Mouse (Mus musculus): Measurements from ENCODE around the gene Rspry1. TPM values are rescaled to one million over a fixed set of nuclear protein-coding genes. Genes with fewer than 3 reads are reported as not detected.

The Rspry1 gene
- polyA plus RNA-seq, 1 experiment from 2014 or later: 49.2 TPM

DNA sequence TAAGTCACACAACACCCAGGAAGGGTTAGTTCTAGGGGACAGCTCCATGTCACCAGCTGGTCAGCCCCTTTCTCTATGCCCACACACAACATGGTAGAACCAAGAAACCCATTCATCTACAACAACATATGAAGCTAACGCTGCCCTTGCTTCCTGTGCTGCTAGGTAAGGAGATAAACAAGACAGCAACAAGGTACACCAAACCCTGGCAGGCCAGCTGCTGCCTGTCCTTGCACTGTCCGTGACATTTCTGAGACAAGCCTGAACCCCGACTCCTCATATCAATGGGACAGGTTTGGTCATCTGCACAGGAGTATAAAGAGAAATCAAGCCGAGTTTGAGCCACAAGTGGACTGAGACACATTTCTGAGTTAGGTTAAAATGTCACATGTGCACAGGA lies 26.6 kb upstream of the Rspry1 start:
- Histone ChIP-seq H3K4me3 (no peak overlapping the region), H3K9me3 (replicated peaks) (no peaks in the 10 kb centered on the region), H3K4me1 (no peaks in the 10 kb centered on the region), H3K36me3 (peaks cover 80% of the 10 kb centered on the region), H3K27ac (no peak overlapping the region), H3K27me3 (ENCODE audit: low read depth, poor library complexity, severe bottlenecking) (no peaks in the 10 kb centered on the region)
- no peak for DNase-seq (ENCODE audit: low spot score)
- 93% methylated on average over 4 of the region's 4 CpGs for WGBS

DNA sequence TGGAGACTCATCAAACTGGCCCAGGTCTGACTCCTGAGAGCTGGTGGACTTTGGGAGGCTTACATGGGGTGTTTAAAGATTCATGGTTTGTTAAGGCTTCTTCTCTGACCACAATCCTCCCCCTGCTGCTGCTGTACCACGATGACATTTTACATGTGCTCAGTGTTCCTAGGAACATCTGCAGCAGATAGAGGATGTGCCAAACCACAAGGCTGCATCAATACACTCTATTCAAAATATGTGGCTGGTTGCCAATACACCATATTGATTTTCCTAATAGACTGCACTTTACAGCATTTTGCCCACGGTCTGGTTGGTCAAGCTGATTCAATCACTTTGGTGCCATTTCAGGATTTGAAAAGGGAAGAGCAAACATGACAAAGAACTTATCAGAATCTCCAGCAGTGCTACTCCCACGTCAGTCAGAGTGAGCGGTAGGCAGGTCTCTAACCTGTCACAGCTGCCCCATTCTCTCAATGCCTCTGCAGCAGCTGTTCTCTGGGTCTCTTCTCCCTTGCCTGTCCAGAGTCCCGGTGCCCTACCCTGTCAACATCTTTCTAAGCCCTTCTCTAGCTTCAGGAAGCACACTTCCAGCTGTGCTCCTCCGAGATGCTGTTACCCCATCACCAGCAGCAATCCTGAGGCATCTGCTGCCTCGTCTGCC lies 19.8 kb upstream of the Rspry1 start:
- no peaks in the 10 kb centered on the region for H3K27me3 ChIP-seq (ENCODE audit: low read depth, poor library complexity, severe bottlenecking)
- no peak for DNase-seq (ENCODE audit: low spot score)
- no peak overlapping the region for H3K27ac ChIP-seq
- H3K36me3 ChIP-seq: peaks cover 98% of the 10 kb centered on the region
- 92% methylated on average over 7 of the region's 7 CpGs for WGBS
- no peak overlapping the region for H3K4me3 ChIP-seq
- H3K4me1 ChIP-seq: no peaks in the 10 kb centered on the region
- H3K9me3 ChIP-seq (replicated peaks): no peaks in the 10 kb centered on the region

DNA sequence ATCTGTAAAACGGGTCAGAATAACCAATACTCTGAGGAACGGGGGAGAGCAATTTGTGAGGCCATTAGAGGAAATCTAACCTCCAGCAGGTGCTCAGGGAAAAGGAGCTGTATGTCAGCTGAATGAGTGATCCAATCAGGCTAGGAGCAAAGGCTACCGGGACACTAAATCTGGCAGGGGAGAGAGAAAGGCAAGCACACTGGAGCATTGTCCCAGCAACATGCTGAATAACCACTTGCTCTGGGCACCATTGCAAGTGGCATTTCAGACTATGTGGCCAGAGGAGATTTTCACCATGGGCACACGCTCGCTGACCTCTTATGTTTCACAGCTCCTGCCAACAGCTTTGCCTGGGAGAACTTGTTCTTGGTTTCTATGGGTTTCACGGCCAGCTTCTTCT lies 19.2 kb upstream of the Rspry1 start:
- 93% methylated on average over 6 of the region's 6 CpGs for WGBS
- Histone ChIP-seq H3K27ac (no peak overlapping the region), H3K9me3 (replicated peaks) (no peaks in the 10 kb centered on the region)

DNA sequence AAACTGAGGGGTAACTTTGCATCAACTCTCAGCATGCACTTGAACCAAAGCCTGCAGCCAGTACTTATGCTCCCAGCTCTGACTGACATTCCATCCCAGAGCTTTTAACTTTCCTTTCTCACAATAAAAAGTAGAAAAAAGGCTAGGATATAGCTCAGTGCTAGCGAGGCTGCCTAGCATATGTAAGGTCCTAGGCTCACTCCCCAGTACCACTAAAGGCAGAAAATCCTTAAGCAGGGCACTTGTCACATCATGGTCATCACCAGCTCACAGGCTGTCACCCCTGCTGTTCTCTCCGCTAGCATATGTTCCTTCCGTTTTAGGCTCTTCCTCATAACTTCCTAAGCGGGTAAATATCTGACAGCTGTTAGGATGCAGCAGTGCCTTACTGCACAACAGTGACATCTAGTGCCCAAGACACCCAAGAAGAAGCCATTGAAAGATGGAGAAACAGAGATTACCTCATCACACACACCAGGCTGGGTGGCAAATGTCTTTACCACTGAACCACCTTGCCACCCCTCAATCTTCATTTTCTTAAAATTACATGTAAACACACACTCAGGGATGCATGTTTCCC lies 17.4 kb upstream of the Rspry1 start:
- Histone ChIP-seq H3K27me3 (ENCODE audit: low read depth, poor library complexity, severe bottlenecking) (no peaks in the 10 kb centered on the region), H3K4me3 (no peak overlapping the region), H3K4me1 (no peaks in the 10 kb centered on the region), H3K9me3 (replicated peaks) (no peaks in the 10 kb centered on the region), H3K27ac (no peak overlapping the region), H3K36me3 (peaks cover 98% of the 10 kb centered on the region)
- 82% methylated on average over 4 of the region's 4 CpGs for WGBS
- no peak for DNase-seq (ENCODE audit: low spot score)

More for the DNA sequence above, 19.2 kb upstream of the Rspry1 start:
- Histone ChIP-seq H3K4me3 (no peak overlapping the region), H3K4me1 (no peaks in the 10 kb centered on the region), H3K36me3 (peaks cover 98% of the 10 kb centered on the region), H3K27me3 (ENCODE audit: low read depth, poor library complexity, severe bottlenecking) (no peaks in the 10 kb centered on the region)
- no peak for DNase-seq (ENCODE audit: low spot score)

DNA sequence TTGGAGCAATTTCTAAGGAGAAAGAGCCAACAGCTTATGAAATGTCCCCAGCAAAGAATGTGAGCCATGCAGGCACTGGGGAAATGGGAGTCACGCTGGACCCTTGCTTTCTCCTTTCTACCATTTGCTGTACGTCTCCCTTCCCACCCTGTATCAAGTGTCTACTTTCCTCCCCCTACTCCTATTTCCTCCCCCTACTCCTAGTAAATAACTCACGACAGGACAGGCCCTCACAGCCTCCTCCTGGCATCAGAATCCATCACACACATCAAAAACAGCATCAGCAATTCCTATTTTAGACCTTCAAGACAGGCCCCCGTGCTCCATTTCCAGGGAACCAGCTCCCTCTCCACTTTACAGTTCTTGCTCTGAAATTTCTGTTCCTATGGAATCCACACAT lies 10.0 kb upstream of the Rspry1 start:
- Histone ChIP-seq H3K4me1 (no peaks in the 10 kb centered on the region), H3K36me3 (peaks cover 50% of the 10 kb centered on the region), H3K27me3 (ENCODE audit: low read depth, poor library complexity, severe bottlenecking) (no peaks in the 10 kb centered on the region), H3K27ac (no peak overlapping the region), H3K4me3 (no peak overlapping the region), H3K9me3 (replicated peaks) (no peaks in the 10 kb centered on the region)
- DNase-seq (ENCODE audit: low spot score): no peak
- 79% methylated on average over 4 of the region's 4 CpGs for WGBS

DNA sequence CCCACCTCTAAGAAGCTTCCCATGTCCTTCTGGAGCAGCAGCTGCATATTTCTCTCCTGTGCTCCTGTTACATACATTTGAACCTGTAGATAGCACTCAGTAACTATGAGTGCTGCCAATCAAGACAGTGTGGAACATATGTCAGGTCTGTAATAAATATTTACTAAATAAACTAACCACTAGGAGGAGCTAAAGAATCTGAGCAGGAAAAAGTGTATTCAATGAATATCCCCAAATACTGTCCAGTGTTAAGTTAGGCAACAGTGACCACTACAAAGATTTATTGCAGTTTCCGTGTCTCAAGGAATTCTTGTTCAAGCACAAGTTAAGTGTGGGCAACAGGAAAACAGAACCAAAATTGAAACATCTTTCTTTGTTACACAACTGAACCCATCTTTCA lies 7.5 kb upstream of the Rspry1 start:
- WGBS: 79% methylated on average over 1 of the region's 1 CpGs
- DNase-seq (ENCODE audit: low spot score): no peak
- Histone ChIP-seq H3K36me3 (peaks cover 25% of the 10 kb centered on the region), H3K9me3 (replicated peaks) (no peaks in the 10 kb centered on the region), H3K27ac (no peak overlapping the region), H3K4me1 (no peaks in the 10 kb centered on the region), H3K4me3 (no peak overlapping the region), H3K27me3 (ENCODE audit: low read depth, poor library complexity, severe bottlenecking) (no peaks in the 10 kb centered on the region)

DNA sequence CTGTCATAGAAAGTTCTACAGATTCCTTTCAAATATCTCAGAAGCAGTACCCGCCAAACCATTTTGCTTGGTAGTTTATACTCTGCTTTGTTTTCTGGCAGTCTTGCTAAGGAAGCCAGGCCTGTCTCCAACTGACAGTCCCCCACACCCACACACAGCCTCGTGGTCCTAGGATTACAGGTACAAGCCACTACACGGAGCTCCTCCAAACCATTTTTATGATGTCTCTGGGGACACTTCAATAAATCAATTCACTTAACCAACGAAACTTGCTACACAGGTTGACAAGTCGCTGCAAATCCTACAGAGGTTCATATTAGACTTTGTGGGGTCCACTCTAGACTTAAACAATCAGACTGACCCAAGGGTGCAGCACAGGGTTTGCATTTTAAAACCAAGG lies 1.3 kb upstream of the Rspry1 start:
- H3K27me3 ChIP-seq (ENCODE audit: low read depth, poor library complexity, severe bottlenecking): no peaks in the 10 kb centered on the region
- peaks cover 5% of the 10 kb centered on the region for H3K36me3 ChIP-seq
- peak overlapping the region; percentile 91 for H3K27ac ChIP-seq
- 25% methylated on average over 5 of the region's 5 CpGs for WGBS
- DNase-seq (ENCODE audit: low spot score): no peak
- peak overlapping the region; percentile 80 for H3K4me3 ChIP-seq
- no peaks in the 10 kb centered on the region for H3K9me3 ChIP-seq (replicated peaks)
- peaks cover 20% of the 10 kb centered on the region for H3K4me1 ChIP-seq

DNA sequence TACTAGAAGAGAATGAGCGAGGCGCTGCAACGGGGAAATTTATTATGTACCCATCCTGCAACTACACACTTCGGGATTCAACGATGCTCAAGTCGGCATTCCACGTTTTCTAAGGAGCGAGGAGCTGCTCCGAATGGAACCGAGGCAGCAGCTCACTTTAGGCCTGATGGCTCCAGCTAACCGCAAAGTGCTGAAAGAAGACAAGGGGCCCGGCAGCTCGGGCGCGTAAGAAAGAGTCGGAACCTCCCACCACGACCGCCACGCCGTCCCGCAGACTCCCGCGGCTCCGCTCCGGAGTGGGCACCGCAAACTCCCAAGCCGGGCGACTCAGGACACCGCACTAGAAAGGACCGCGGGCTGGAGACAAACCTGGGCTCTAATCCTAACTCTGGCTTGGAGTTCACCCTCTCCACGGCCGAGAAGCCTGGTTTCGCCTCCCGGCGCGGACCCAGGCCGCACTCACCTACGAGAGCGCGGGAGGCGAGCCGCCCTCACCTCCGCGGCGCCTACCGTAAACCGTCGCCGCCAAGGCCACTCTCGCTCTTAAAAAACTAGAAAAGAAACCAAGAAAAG lies 617 bp upstream of the Rspry1 start:
- no peak for DNase-seq (ENCODE audit: low spot score)
- no peaks in the 10 kb centered on the region for H3K27me3 ChIP-seq (ENCODE audit: low read depth, poor library complexity, severe bottlenecking)
- H3K9me3 ChIP-seq (replicated peaks): no peaks in the 10 kb centered on the region
- H3K4me3 ChIP-seq: peak overlapping the region; percentile 80
- H3K27ac ChIP-seq: peak overlapping the region; percentile 91
- H3K36me3 ChIP-seq: no peaks in the 10 kb centered on the region
- H3K4me1 ChIP-seq: peaks cover 20% of the 10 kb centered on the region
- under 1% methylated on average over 51 of the region's 51 CpGs for WGBS

DNA sequence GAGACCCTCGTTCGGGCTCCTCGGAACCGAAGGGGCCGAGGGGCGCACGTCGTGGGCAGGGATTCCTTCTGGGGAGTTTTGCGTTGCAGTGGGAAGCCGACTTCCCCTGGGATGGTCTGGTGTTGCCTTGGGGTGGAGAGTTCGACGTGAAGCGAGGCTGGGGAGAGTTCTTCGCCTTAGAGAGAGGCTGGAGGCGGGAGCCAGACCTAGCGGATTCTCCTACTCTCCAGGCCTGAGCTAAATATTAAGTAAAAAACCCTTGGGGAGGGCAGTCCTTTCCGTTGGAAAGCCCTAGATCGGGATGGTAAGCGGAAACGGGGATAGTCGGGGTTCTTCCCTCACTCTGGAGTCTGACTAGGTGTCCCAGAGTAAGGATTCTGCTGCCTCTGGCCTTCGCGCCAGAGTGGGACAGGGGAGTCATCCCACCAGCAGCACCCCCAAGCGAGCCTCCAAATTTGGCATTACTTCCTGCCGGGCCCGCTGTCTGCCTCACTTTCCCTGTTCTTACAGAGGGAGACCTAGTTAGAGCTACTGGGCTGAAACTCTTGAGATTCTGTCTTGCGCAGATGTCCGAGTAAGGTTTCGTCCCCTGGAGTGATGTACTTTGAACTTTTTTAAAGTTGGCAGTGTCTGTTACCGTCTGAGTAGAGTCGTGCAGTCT lies 864 bp downstream of the Rspry1 start:
- Histone ChIP-seq H3K4me1 (peaks cover 20% of the 10 kb centered on the region), H3K27ac (peak overlapping the region; percentile 91), H3K36me3 (peaks cover 5% of the 10 kb centered on the region; the same call in 1 of the 2 replicates), H3K4me3 (peak overlapping the region; percentile 80), H3K9me3 (replicated peaks) (no peaks in the 10 kb centered on the region), H3K27me3 (ENCODE audit: low read depth, poor library complexity, severe bottlenecking) (no peaks in the 10 kb centered on the region)
- peak; percentile 56 for DNase-seq (ENCODE audit: low spot score)
- WGBS: 0% methylated on average over 31 of the region's 31 CpGs

DNA sequence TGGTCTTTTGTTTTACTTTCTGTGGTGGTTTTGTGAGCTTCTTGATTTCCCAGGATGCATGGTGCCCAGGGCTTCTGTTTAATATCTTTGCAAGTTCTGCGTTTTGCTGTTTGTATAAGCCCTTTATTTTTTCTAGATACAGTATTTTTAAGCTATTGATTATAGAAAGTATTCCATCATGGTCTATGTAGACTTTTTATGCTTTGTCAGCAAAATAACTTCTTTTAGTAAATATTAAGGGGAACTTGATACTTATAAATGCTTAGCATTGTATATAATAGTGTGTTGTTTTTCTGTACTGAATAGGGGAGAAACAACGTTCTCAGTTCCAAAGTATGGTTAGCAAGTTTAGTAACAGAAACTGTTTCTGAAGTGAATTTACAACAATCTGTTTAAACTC lies 2.3 kb downstream of the Rspry1 start:
- DNase-seq (ENCODE audit: low spot score): no peak
- 95% methylated on average over 2 of the region's 2 CpGs for WGBS
- H3K27me3 ChIP-seq (ENCODE audit: low read depth, poor library complexity, severe bottlenecking): no peaks in the 10 kb centered on the region
- H3K36me3 ChIP-seq: peaks cover 8% of the 10 kb centered on the region; the same call in 1 of the 2 replicates
- peaks cover 20% of the 10 kb centered on the region for H3K4me1 ChIP-seq
- H3K9me3 ChIP-seq (replicated peaks): no peaks in the 10 kb centered on the region
- H3K27ac ChIP-seq: no peak overlapping the region
- no peak overlapping the region for H3K4me3 ChIP-seq

DNA sequence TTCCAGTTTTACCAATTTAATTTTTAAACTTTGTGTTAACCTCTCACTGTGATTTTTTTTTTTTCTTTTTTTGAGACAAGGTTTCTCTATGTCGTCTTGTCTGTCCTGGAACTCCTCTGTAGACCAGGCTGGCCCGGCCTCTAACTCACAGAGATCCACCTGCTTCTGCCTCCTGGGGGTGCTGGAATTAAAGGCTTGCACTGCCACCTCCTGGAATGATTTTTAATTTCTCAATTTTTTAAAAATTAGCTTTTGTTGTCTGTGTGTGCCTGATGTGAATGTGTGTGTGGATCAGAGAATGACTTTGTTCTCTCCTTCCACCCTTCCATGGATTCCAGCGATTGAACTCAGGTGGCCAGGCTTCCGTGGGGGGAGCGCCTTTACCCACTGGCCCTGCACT lies 5.3 kb downstream of the Rspry1 start:
- DNase-seq (ENCODE audit: low spot score): no peak
- Histone ChIP-seq H3K36me3 (peaks cover 8% of the 10 kb centered on the region; the same call in 1 of the 2 replicates), H3K27me3 (ENCODE audit: low read depth, poor library complexity, severe bottlenecking) (no peaks in the 10 kb centered on the region), H3K4me3 (no peak overlapping the region), H3K27ac (no peak overlapping the region), H3K4me1 (peaks cover 9% of the 10 kb centered on the region), H3K9me3 (replicated peaks) (no peaks in the 10 kb centered on the region)
- WGBS: 87% methylated on average over 5 of the region's 5 CpGs

DNA sequence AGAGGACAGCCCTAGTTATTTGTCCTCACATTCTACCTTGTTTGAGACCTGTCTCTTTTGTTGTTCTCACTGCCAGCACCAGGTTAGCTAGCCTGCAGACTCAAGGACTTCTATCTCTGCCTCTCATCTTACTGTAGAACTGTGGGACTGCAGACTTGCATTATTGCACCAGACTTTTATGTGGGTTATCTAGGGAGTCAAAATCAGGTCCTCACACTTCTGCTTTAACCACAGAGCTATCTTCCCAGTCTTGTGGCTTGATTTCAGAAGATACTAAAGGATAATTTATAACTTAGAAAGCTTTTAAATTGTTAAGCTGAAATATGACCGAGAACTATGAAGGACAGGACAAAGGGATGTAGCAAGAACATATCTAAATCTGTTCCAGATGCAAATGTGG lies 23.1 kb downstream of the Rspry1 start:
- Histone ChIP-seq H3K9me3 (replicated peaks) (no peaks in the 10 kb centered on the region), H3K27ac (no peak overlapping the region), H3K4me3 (no peak overlapping the region), H3K36me3 (peaks cover 52% of the 10 kb centered on the region), H3K4me1 (no peaks in the 10 kb centered on the region), H3K27me3 (ENCODE audit: low read depth, poor library complexity, severe bottlenecking) (no peaks in the 10 kb centered on the region)
- 98% methylated on average over 1 of the region's 1 CpGs for WGBS
- no peak for DNase-seq (ENCODE audit: low spot score)

DNA sequence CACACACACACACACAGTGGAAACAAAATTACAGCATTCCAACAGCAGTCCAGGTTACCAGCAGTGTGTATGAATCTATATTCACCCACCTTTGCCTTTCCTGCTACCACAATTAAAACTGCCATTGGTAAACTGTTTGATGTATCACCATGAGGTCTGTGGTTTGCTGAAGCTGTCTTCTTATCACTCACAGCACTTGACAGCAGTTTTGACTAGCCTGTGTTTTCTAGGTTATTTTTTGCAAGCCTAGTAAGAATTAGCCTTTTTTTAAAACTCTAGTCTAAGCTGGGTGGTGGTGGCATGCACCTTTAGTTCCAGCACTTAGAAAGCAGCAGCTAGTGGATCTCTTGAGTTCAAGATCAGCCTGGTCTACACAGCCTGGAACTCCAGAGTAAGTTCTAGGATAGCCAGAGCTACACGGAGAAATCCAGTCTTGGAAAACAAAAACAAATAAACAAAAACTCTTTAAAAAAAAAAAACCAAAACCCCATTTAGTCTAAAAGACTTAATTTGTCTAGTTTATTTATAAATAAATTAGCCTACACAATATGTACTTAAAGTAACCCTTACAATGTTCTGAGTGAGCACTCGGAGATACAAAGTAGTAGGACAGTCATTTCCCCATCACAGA lies 31.9 kb downstream of the Rspry1 start:
- Histone ChIP-seq H3K4me1 (no peaks in the 10 kb centered on the region), H3K27ac (no peak overlapping the region), H3K27me3 (ENCODE audit: low read depth, poor library complexity, severe bottlenecking) (no peaks in the 10 kb centered on the region), H3K4me3 (no peak overlapping the region), H3K9me3 (replicated peaks) (no peaks in the 10 kb centered on the region), H3K36me3 (peaks cover 96% of the 10 kb centered on the region)
- no peak for DNase-seq (ENCODE audit: low spot score)
- WGBS: 93% methylated on average over 2 of the region's 2 CpGs
